Mouse (Mus musculus): Measurements from ENCODE around the gene Cd82. TPM values are rescaled to one million over a fixed set of nuclear protein-coding genes. Genes with fewer than 3 reads are reported as not detected.
A peak's percentile ranks its signal among the peaks of the same experiment; 100 is the strongest.

The Cd82 gene
- polyA plus RNA-seq, 1 experiment from 2014 or later, result 5.3 TPM

DNA sequence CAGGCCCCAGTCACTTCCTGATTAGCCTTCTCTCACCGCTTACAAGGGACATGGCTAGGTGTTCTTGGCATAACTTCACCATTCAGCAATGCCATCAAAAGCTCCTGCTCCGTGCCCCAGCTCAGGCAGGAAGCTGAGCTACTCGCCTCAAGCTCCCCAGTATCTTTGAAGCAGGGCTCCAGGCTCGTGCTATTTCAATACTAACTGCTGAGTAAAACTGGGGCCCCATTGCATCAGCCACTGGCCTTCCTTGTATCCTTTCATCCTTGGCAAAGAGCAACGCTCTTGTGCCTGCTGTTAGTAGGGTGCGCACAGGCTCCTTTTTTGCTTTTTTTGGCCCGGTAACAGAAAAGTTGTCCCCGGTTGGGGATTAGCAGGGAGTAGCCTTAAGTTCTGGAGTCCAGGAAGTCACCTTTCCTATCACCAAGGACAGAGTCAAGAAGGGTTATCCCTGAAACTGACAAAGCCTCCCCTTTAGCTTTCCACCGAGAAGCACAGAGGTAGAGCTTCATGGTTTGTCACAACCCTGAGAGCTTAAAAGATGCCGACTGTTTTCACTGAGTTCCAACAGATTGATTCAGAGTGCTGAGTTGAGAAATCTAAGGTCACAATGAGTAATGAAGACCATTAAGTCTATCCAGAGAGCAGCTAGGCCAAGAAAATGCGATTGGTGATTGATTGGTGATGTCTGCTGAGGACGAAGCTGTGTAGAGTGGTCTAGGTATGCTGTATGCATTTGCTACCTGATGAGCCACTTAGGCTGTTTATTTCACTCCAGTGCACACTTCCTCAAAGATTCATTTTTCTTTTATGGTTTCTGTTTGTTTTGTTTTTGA, 45.8 kb downstream of the Cd82 start:
- H3K4me3 ChIP-seq, result no peak overlapping the region
- no peak for DNase-seq (ENCODE audit: extremely low spot score, low spot score)
- H3K9me3 ChIP-seq, result no peaks in the 10 kb centered on the region
- 87% methylated on average over 12 of the region's 12 CpGs for WGBS
- no peaks in the 10 kb centered on the region for H3K36me3 ChIP-seq (replicated peaks)
- peaks cover 36% of the 10 kb centered on the region for H3K4me1 ChIP-seq
- peaks cover 39% of the 10 kb centered on the region for H3K27me3 ChIP-seq (ENCODE audit: poor library complexity, severe bottlenecking)
- no peak overlapping the region for H3K27ac ChIP-seq

DNA sequence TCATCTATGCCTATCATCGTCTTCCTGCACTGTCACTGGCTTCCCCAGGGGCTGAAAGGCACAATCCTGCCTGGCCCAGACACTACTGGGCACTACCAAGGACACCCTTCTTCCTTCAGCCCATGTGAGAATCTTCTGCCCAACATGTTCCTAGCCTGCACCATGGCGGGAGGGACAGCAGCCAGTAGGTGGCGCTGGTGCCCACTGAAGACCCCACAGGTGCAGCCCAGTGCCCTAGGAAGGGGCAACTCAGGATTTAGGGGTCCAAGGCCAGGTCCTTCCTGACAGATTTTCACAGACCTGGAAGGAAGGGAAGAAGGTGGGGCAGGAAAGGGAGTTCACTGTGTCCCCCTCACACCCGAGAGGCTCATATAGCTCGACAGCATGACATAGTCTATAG, 47.7 kb downstream of the Cd82 start:
- 36% methylated on average over 5 of the region's 5 CpGs for WGBS
- no peak for DNase-seq (ENCODE audit: extremely low spot score, low spot score)
- Histone ChIP-seq H3K4me1 (peaks cover 41% of the 10 kb centered on the region), H3K36me3 (replicated peaks) (no peaks in the 10 kb centered on the region), H3K27ac (no peak overlapping the region), H3K4me3 (no peak overlapping the region), H3K27me3 (ENCODE audit: poor library complexity, severe bottlenecking) (peaks cover 34% of the 10 kb centered on the region), H3K9me3 (no peaks in the 10 kb centered on the region)

DNA sequence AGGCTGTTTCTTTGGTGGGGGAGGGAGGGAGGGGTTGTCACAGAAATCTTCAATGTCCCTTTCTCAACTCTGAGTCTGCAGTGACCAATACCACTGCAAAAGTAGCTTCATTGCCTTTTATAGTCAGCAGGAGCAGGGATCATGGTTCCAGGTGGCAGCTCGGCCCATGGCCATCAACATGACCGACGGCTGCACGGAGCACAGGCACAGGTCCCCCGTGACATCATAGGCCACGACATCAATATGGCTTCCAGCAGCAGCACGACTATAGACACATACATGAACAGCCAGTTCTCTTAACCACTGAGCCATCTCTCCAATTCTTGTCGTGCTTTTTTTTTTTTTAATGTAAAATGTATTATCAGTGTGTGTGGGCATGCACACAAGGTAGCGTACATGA, 48.8 kb downstream of the Cd82 start:
- WGBS, result 88% methylated on average over 9 of the region's 9 CpGs
- Histone ChIP-seq H3K4me1 (peaks cover 37% of the 10 kb centered on the region), H3K36me3 (replicated peaks) (no peaks in the 10 kb centered on the region), H3K9me3 (no peaks in the 10 kb centered on the region), H3K27me3 (ENCODE audit: poor library complexity, severe bottlenecking) (peaks cover 25% of the 10 kb centered on the region), H3K4me3 (no peak overlapping the region), H3K27ac (no peak overlapping the region)
- DNase-seq (ENCODE audit: extremely low spot score, low spot score), result no peak

DNA sequence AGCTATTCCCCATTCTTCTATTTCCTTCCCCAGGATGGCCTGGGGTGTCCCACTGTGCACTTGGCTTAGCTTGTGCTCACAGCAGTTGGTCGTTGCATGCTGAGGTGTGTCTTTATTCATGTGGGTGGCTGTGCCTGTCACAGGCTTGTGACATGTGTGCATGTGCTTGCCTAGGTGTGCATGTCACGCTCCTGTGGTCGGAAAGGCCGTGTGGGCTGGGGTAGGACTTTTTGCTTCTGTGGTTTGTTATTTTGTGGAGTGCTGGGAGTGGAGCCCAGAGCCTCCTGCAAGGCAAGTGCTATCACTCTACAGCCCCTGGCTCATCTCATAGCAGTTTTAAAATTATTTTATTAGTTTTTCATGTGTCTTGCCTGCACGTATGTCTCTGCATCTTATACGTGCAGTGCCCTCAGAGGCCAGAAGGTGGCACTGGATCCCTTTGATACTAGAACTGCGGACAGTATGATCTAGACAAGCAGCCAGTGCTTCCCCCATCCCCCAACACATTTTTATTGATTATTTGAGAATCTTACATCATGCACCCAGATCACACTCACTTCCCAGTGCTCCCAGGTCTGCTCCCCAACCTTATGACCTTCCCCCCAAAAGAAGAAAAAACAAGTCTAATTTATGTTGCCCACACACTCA, 49.4 kb downstream of the Cd82 start:
- DNase-seq (ENCODE audit: extremely low spot score, low spot score), result peak; percentile 48
- Histone ChIP-seq H3K27me3 (ENCODE audit: poor library complexity, severe bottlenecking) (peaks cover 25% of the 10 kb centered on the region), H3K4me1 (peaks cover 30% of the 10 kb centered on the region), H3K9me3 (no peaks in the 10 kb centered on the region), H3K4me3 (no peak overlapping the region), H3K27ac (no peak overlapping the region), H3K36me3 (replicated peaks) (no peaks in the 10 kb centered on the region)
- 52% methylated on average over 7 of the region's 7 CpGs for WGBS

DNA sequence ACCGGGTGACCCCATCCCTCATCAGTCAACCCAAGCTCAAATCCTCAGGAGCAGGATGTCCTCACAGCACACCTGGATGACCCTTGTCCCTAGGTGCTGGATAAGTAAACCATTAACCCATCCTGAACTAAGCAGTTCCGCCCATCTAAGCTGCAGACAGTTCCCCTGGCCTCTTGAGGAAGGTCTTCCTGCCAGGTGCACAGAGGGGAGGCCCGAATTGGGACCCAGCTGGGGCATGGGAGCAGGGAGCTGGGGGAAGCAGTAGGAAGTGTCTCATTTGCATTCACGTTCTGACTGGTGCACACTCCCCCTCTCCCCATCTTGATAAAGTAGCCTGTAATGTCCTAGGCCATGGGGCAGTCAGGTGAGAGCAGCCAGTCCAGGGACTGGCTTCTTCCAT, 50.8 kb downstream of the Cd82 start:
- Histone ChIP-seq H3K36me3 (replicated peaks) (no peaks in the 10 kb centered on the region), H3K9me3 (no peaks in the 10 kb centered on the region), H3K4me3 (no peak overlapping the region), H3K27me3 (ENCODE audit: poor library complexity, severe bottlenecking) (peaks cover 25% of the 10 kb centered on the region), H3K4me1 (peaks cover 23% of the 10 kb centered on the region), H3K27ac (no peak overlapping the region)
- 64% methylated on average over 4 of the region's 4 CpGs for WGBS
- no peak for DNase-seq (ENCODE audit: extremely low spot score, low spot score)

DNA sequence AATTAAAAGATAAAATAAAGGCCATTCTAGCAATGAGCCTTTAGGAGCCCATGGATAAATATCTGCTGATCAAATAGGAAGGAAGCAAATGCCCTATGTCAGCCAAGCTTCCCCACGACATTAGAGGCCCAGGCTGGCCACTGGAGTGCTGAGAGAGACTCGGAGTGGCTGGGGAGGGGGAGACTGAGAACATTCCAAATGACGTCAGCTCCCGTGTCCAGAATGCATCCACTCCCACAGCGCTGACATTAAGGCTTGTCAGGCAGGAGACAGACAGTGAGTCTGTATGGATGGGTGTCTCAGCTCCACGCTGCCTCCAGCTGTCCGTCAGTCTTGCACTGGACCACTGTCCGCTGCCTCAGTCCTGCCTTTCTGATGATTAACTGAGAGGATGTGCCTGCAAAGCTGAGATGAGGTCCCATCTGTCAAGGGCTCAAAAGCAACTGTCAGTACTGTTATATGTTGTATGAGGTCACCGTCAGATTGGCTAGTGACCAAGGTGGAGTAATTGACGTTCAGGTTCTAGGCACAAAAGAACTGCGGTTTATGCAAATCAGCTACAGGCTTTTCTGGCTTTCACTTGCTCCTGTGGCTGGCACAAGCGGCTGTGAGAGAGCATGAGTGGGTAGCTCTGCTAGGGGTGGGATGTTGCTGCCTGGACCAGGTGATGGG, 51.9 kb downstream of the Cd82 start:
- H3K27ac ChIP-seq, result no peak overlapping the region
- WGBS, result 66% methylated on average over 12 of the region's 12 CpGs

DNA sequence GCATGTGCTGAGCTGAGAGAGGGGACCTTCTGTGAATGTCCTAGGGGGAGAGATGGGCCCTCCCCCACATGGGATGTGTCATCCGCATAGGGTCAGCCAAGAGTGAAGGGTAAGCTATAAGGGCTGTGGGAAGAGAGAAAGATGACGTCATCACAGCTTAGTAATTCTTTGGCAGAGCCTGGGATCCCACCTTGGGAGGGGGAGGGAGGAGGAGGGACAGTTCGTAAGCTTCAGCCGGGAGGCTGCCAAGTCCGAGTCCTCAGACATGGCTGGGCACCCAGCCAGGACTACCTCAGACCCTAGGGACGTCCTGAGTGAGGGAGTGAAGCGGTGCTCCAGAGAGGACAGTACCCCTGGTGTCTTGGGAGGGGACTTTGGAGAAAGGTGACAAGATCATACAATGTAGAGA, 57.9 kb downstream of the Cd82 start:
- DNase-seq (ENCODE audit: extremely low spot score, low spot score), result no peak
- H3K27me3 ChIP-seq (ENCODE audit: poor library complexity, severe bottlenecking), result no peaks in the 10 kb centered on the region
- no peaks in the 10 kb centered on the region for H3K9me3 ChIP-seq
- no peaks in the 10 kb centered on the region for H3K36me3 ChIP-seq (replicated peaks)
- no peak overlapping the region for H3K4me3 ChIP-seq
- 82% methylated on average over 7 of the region's 7 CpGs for WGBS
- H3K4me1 ChIP-seq, result peaks cover 13% of the 10 kb centered on the region
- H3K27ac ChIP-seq, result no peak overlapping the region

More for the DNA sequence above, 51.9 kb downstream of the Cd82 start:
- Histone ChIP-seq H3K4me1 (peaks cover 23% of the 10 kb centered on the region), H3K27me3 (ENCODE audit: poor library complexity, severe bottlenecking) (peaks cover 20% of the 10 kb centered on the region), H3K36me3 (replicated peaks) (no peaks in the 10 kb centered on the region), H3K4me3 (no peak overlapping the region), H3K9me3 (no peaks in the 10 kb centered on the region)
- no peak for DNase-seq (ENCODE audit: extremely low spot score, low spot score)

DNA sequence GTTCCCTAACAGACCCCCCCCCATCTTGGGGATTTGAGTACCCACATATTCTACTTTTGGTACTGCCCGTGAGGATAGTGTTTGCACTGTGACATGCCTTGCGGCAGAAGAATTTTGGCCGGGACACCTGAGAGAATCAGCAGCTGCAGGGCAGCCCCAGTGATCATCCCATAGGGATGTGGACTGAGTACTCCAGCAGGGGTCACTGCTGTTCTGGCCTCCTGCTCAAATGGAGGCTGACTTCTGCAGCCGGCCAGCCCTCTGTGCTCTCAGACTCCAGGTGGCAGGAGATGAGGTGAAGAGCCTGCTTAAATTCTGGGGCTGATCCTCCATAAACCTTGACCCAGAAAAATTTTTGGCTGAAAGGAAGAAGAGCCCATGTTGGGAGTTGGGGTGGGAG, 58.8 kb downstream of the Cd82 start:
- Histone ChIP-seq H3K9me3 (no peaks in the 10 kb centered on the region), H3K4me1 (peaks cover 13% of the 10 kb centered on the region), H3K4me3 (no peak overlapping the region), H3K27ac (no peak overlapping the region), H3K36me3 (replicated peaks) (no peaks in the 10 kb centered on the region), H3K27me3 (ENCODE audit: poor library complexity, severe bottlenecking) (no peaks in the 10 kb centered on the region)
- no peak for DNase-seq (ENCODE audit: extremely low spot score, low spot score)
- WGBS, result 45% methylated on average over 4 of the region's 4 CpGs

DNA sequence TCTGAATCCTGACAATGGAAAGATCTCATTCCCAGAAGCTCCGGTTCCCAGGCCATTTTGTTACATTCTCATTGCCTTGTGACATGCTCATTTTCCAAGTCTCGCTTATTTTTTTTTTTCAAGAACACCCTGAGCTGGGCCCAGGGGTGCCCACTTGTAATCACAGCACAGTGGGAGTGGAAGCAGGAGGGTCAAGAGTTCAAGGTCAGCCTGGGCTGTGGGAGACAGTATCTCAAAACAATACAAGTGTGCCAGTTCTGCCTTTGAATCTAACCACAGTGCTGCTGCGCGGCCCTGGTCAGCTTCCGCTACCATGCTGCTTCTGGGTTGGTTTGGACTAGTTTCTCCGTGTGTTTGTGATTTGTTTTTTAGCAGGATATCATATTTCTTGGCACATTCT, 59.7 kb downstream of the Cd82 start:
- peaks cover 13% of the 10 kb centered on the region for H3K4me1 ChIP-seq
- no peak overlapping the region for H3K27ac ChIP-seq
- H3K9me3 ChIP-seq, result no peaks in the 10 kb centered on the region
- H3K4me3 ChIP-seq, result no peak overlapping the region
- no peaks in the 10 kb centered on the region for H3K27me3 ChIP-seq (ENCODE audit: poor library complexity, severe bottlenecking)
- H3K36me3 ChIP-seq (replicated peaks), result no peaks in the 10 kb centered on the region
- WGBS, result 89% methylated on average over 6 of the region's 6 CpGs
- DNase-seq (ENCODE audit: extremely low spot score, low spot score), result no peak

DNA sequence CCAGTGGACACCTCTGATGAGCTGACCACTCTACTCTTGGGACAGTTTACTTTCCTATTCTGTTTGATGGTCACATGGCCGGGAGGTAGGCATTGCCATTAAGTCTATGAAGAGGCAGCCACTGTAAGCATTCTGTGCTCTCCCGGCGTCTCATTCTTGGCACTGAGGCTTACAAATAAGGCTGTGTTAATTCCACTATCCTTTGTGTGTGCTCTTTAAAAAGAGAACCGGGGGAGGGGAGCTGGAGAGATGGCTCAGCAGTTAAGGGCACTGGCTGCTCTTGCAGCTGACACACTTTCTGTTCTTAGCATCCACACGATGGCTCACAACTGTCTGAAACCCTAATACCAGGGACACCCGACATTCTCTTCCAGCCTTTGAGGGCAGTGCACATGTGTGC, 71.7 kb downstream of the Cd82 start:
- H3K36me3 ChIP-seq (replicated peaks), result no peaks in the 10 kb centered on the region

DNA sequence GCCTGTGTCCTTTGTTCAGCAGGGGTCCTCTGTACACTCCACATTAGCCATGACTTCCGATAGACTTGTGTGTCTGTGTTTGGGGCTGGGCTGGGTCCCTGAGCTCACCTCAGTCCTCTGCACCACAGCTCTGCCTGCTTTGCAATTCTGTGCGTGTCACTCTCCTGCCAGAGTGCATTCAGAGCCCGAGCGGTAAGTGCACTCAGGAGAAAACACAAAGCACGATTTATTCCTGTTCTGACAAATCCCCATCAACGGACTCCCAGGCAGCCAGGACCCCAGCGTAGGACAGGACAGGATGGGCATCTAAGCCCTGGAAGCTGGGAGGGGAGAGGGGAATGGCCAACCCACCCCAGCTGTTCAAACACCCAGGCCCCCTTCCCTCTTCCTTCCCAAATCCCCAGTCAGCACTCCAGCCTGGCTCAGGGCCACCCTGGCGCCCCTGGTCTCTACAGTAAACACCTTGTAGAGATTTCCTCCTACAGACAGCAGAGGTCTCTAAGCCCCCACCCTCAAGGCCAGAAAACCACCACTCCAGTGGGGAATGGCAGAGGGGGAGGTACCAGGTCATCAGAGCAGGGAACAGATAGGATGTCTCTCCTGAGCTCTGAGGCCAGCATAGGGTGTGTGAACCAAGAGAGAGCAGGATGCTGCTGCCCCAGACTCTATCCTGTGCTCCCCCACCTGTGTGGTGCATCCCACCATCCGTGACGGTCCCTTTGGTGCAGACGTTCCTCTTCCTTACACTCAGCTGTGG, 72.6 kb downstream of the Cd82 start:
- WGBS, result 34% methylated on average over 11 of the region's 11 CpGs
- Histone ChIP-seq H3K27ac (peak overlapping the region; percentile 77), H3K4me1 (peaks cover 31% of the 10 kb centered on the region), H3K27me3 (ENCODE audit: poor library complexity, severe bottlenecking) (peaks cover 28% of the 10 kb centered on the region), H3K36me3 (replicated peaks) (no peaks in the 10 kb centered on the region), H3K4me3 (no peak overlapping the region), H3K9me3 (no peaks in the 10 kb centered on the region)
- no peak for DNase-seq (ENCODE audit: extremely low spot score, low spot score)

More for the DNA sequence above, 71.7 kb downstream of the Cd82 start:
- Histone ChIP-seq H3K9me3 (peaks cover 3% of the 10 kb centered on the region; the same call in 1 of the 2 replicates), H3K27me3 (ENCODE audit: poor library complexity, severe bottlenecking) (peaks cover 28% of the 10 kb centered on the region), H3K27ac (peak overlapping the region; percentile 77), H3K4me1 (peaks cover 31% of the 10 kb centered on the region), H3K4me3 (no peak overlapping the region)
- 50% methylated on average over 6 of the region's 6 CpGs for WGBS
- DNase-seq (ENCODE audit: extremely low spot score, low spot score), result no peak

DNA sequence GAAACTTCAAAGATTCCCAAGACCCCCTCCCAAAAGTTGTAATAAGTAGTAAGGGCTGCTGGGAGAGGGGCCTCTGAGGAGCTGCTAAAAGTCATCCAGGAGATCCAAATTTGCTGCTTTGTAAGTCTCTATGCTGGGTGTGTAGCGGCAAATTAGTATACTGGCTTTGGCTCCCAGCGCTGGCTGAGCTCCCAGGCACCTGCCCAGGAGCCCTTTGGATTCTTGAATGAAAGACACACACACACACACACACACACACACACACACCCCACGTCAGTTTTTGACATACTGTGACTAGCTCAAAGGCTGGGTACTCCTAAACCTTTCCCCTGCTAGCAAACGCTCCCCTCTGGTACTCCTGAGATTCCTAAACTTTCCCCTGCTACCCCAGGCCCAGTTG, 76.0 kb downstream of the Cd82 start:
- H3K9me3 ChIP-seq, result no peaks in the 10 kb centered on the region
- H3K4me1 ChIP-seq, result peaks cover 33% of the 10 kb centered on the region
- DNase-seq (ENCODE audit: extremely low spot score, low spot score), result no peak
- H3K4me3 ChIP-seq, result no peak overlapping the region
- WGBS, result 77% methylated on average over 4 of the region's 4 CpGs
- H3K36me3 ChIP-seq (replicated peaks), result no peaks in the 10 kb centered on the region
- H3K27ac ChIP-seq, result no peak overlapping the region
- peaks cover 28% of the 10 kb centered on the region for H3K27me3 ChIP-seq (ENCODE audit: poor library complexity, severe bottlenecking)
